Mouse (Mus musculus): Measurements from ENCODE around the gene Hs3st4.
A peak's percentile ranks its signal among the peaks of the same experiment; 100 is the strongest.

The Hs3st4 gene

DNA sequence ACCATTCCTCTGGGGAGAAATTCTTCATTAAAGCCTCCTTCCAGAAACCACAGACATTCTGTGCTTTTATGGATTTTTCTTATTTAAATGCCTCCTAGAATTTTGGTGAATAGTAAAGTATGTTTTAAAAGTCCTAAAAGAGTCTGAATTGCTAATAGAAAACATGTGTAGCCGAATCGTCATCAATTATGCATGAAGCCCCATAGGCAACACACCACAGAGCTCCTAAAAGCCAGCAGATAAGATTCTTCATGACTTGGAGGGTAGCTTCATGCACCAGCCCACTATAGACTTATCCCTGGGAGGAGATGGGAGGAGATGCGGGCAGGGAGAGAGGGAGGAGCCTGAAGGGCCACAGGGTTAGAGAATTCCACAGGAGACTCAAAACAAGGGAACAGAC, 358.8 kb downstream of the Hs3st4 start:
- DNase-seq (ENCODE audit: low spot score in 2 of 2) = no peak

- peak; percentile 9 to 21 for DNase-seq (ENCODE audit: low spot score in 2 of 2)
These were observed 364.7 kb downstream of the Hs3st4 start for GRCm38 (mm10) chr7:124347218-124348017.

GRCm38 (mm10) chr7:124354035-124354434, 371.4 kb downstream of the Hs3st4 start:
- DNase-seq (ENCODE audit: low spot score in 2 of 2) = no peak

GRCm38 (mm10) chr7:124358068-124358467, 375.4 kb downstream of the Hs3st4 start:
- DNase-seq (ENCODE audit: low spot score in 2 of 2) = peak in 1 of 2 experiments; percentile 34

GRCm38 (mm10) chr7:124359836-124360235, 377.2 kb downstream of the Hs3st4 start:
- DNase-seq (ENCODE audit: low spot score in 2 of 2) = no peak

DNA sequence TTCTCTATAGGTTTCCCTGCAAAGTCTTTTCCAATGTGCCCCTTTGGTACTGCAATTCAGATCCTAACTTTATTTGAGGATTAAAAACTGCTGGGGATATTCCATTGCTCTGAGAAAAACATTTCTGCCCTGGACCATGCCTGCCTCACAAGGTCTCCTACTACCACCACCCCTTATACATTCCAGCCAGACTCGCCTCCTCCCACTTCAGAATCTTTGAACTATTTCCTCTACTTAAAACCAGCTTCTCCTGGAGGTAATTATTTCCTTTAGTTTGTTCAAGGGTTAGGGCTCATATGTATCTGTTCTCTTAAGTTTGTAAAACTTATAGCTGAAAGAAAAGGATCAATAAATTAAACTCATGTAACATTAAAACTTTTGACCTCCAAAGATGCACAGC, 389.6 kb downstream of the Hs3st4 start:
- no peak for DNase-seq (ENCODE audit: low spot score in 2 of 2)

- DNase-seq (ENCODE audit: low spot score in 2 of 2) = no peak
These were observed 390.0 kb downstream of the Hs3st4 start for GRCm38 (mm10) chr7:124372697-124373096.

GRCm38 (mm10) chr7:124383489-124383888, 400.8 kb downstream of the Hs3st4 start:
- no peak for DNase-seq (ENCODE audit: low spot score in 2 of 2)

DNA sequence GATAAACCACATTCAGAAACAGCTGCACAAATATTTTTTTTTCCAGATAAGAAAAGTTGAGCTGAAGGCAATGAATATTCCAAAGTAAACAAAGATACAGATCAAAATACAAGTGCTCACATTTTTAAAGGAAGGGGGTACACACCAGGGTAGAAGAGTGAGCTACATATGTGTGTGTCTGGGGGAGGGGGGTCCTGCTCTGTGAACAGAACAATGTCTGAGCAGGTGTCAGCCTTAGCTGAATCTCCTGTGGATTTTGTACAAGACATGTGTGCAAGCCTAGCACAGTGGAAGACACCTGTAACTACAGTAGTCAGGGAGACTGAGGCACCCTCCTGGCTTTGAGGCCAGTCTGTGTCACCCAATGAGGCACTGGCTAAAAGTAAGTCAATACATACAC, 416.5 kb downstream of the Hs3st4 start:
- DNase-seq (ENCODE audit: low spot score in 2 of 2) = no peak

DNA sequence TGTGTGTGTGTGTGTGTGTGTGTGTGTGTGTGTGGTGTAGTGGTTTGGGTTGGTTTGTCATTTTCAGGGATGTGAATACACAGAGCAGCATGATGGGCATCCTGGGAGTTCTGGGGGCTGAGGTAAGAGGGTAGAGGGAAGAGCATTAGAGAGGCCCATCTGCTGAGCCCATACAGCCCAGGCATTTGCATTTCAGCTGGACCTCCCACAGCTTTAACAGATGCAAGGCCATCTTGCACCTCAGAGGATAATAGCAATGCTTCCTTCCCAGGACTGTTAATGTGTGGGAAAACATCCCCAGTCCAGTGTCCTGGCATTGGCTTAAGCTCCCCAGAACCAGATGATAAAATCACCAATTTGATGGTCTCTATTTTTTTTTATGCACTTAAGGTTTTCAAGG, 444.3 kb downstream of the Hs3st4 start:
- DNase-seq (ENCODE audit: low spot score in 2 of 2) = no peak
